Mouse (Mus musculus): ENCODE results near the gene Gm10097.

Gene Gm10097

GRCm38 (mm10) chr10:5079945-5080468 is 11.0 kb downstream of the Gm10097 start:
- no peak for DNase-seq (ENCODE audit: extremely low read depth, insufficient read length, low spot score)

DNA sequence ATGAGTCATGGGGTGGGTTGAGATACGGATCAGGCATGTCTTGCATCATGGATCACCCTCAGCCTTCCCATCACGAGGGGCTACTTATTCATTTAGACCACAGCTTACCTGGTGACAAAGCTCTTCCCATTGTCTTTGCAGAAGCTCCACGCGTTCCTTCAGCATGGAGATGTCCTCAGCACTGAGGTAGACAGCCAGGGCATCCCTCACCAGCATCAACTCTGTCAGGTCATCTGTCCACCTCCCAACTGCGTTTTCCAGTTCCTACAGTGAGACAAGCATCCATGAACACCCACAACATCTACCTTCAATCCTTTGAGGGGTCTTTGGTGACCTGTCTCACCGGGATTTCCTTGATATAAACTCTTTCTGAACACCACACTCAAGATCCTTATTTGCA is 14.7 kb downstream of the Gm10097 start:
- no peak for DNase-seq (ENCODE audit: extremely low read depth, insufficient read length, low spot score)

- no peak for DNase-seq (ENCODE audit: extremely low read depth, insufficient read length, low spot score)
Observed at GRCm38 (mm10) chr10:5085792-5086191, 16.8 kb downstream of the Gm10097 start.

DNA sequence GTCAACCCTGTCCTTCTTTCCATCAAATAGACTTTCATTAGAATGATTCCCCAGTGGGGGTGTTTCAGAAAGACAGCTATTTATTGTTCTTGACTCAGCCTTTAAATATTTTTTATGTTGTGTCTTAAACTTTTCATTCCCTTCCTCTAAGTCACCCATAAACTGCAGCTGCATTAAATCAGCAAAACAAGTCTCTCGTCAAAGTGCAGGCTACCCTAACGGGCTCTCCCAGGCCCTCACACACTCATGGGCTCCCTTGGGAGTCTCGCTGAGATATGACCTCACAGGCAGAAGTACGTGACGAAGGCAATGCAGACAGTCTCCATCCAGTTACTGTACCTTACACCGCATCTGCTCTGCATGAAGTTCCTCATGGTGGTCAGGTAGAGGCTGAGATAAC is 17.3 kb downstream of the Gm10097 start:
- DNase-seq (ENCODE audit: extremely low read depth, insufficient read length, low spot score) = no peak

DNA sequence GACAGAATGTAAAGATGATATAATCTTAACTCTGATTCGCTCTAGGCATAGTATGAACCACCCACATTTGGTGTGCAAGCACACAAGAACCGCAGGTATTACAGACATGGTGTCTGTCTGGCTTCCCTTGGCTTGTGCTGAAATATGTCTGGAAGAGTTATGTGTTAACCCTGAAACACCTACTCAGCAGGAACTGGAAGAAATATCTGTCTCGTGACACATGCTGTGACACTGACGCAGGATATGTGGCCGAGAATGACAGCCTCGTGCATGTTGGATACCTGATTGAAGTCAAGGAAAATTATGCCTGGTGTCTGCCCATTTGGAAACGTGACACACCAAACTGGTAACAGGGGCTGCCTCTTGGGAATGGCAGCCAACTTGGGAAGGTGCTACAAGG is 18.3 kb downstream of the Gm10097 start:
- no peak for DNase-seq (ENCODE audit: extremely low read depth, insufficient read length, low spot score)

GRCm38 (mm10) chr10:5089133-5089532 is 20.1 kb downstream of the Gm10097 start:
- no peak for DNase-seq (ENCODE audit: extremely low read depth, insufficient read length, low spot score)

DNA sequence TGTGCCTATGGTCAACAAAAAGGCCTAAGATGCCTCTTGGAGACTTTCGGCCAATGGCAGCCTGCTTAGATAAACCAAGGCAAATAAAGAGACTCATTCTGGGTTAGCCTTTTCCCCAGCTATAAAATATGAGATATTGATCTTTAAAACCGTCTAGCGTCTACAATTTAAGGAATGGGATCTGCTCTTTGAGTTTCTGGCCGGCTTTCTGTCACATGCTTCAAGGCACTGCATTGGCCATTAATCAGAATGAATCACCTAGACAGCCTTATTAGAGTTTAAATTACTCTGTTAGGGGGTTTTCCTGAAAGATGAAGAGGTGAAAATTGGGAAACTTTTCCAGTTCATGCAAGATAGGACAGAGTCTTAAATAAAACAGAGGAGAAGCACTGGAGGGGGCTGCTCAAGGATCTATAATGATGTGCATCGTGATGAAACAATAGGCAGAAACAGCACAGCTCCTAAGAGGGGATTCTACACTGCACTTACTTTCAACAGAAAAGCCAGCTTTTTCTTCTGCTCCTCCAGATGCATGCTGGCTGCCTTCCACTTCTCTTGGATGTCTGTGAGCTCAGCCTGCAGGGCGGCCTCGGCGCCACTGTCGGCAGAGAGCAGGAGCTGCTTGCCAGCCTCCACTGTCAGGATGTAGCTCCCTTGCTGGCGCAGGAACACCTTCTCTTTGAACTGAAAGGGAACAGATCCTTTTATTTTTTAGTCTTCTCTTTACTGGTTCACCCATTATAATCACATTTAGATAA is 28.2 kb downstream of the Gm10097 start:
- DNase-seq (ENCODE audit: extremely low read depth, insufficient read length, low spot score) = no peak

- no peak for DNase-seq (ENCODE audit: extremely low read depth, insufficient read length, low spot score)
Observed at GRCm38 (mm10) chr10:5097754-5098137, 28.8 kb downstream of the Gm10097 start.

GRCm38 (mm10) chr10:5110773-5111172 is 41.8 kb downstream of the Gm10097 start:
- DNase-seq (ENCODE audit: extremely low read depth, insufficient read length, low spot score) = no peak

GRCm38 (mm10) chr10:5116155-5116554 is 47.2 kb downstream of the Gm10097 start:
- DNase-seq (ENCODE audit: extremely low read depth, insufficient read length, low spot score) = no peak

- no peak for DNase-seq (ENCODE audit: extremely low read depth, insufficient read length, low spot score)
Observed at GRCm38 (mm10) chr10:5116720-5117119, 47.7 kb downstream of the Gm10097 start.
